19 mouse cellular contexts compared by ENCODE assay signal in the genomic region with DNA sequence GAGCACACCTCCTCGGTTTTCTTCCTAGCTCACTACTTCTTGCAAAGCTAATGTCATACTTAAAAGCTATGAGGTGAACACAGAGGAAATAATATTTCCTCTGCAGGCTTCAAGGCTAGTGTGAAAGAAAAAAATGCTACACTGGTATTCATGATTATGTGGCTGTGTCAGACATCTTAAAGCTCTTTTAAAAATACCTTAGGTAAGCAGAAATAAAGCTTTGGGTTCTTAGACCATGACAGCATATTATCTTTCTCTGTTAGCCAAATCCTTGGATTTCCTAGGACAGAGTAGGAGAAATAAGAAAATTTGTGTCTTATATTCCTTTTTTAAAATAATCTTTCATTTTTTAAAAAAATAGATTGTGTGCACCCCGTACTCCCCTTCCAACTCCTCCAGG.
"Had no signal": no experiment of that assay in that cellular context is flagged by ENCODE, and none has a peak within 500 bp of the region (broad histone marks: within the 10 kb centered on the region; RNA-seq: fewer than 3 reads in every experiment).

No protein-coding gene starts in this region.

- H3K4me2 ChIP-seq: lung, embryonic 14.5 days; midbrain, embryonic 12.5 days; neural tube, embryonic 13.5 days; neural tube, embryonic 15.5 days had no signal

- H3K27ac ChIP-seq: midbrain, embryonic 10.5 days; midbrain, embryonic 12.5 days; neural tube, embryonic 13.5 days; neural tube, embryonic 15.5 days had no signal

- H3K4me1 ChIP-seq: midbrain, embryonic 10.5 days; midbrain, embryonic 12.5 days; neural tube, embryonic 13.5 days; neural tube, embryonic 15.5 days had no signal

- H3K9ac ChIP-seq: lung, embryonic 14.5 days; midbrain, embryonic 12.5 days; neural tube, embryonic 13.5 days; neural tube, embryonic 15.5 days had no signal

- H3K27me3 ChIP-seq: midbrain, embryonic 12.5 days; neural tube, embryonic 13.5 days; neural tube, embryonic 15.5 days had no signal

- DNase-seq: lung, adult 18-20 months; lung, embryonic 14.5 days; lung, postnatal 10 days; lung, postnatal 4 days; midbrain, embryonic 14.5 days; retina, postnatal 1 day; right cerebral cortex, adult 18-20 months; right cerebral cortex, postnatal 25 days; right cerebral cortex, postnatal 4 days; spleen, adult 18-20 months; thymus, adult 2 months; thymus, postnatal 25 days; thymus, postnatal 4 days had no signal

- H3K4me3 ChIP-seq: midbrain, embryonic 10.5 days; midbrain, embryonic 12.5 days; myocyte; neural tube, embryonic 13.5 days; neural tube, embryonic 15.5 days had no signal

- H3K9me3 ChIP-seq: midbrain, embryonic 10.5 days; midbrain, embryonic 12.5 days; neural tube, embryonic 13.5 days; neural tube, embryonic 15.5 days had no signal

- ATAC-seq: midbrain, embryonic 16.5 days had no signal
